Mouse (Mus musculus) limb, embryonic 11.5 days (tissue): ENCODE data around the gene Sorbs1. TPM values are rescaled to one million over a fixed set of nuclear protein-coding genes. Genes with fewer than 3 reads are reported as not detected.

ENCODE experiments used
- ATAC-seq: fragments of 200-750 bp; cut with Nextera tagmentation; 2 replicates; pipeline ENCODE4 v1.8.0; 2017; ENCODE audit warnings: low read depth; ENCODE audit not compliant: insufficient number of reproducible peaks, low FRiP score, low TSS enrichment
- DNase-seq: peaks from one replicate; pipeline ENCODE4 v3.0.0-alpha.2; 2015; ENCODE audit warnings: low spot score
- H3K27ac ChIP-seq: fragments of 300-500 bp; sonication (generic); replicated peaks from 2 replicates; pipeline ENCODE4 v1.5.1; 2014; ENCODE audit warnings: low read depth, mild to moderate bottlenecking, low read length
- H3K27me3 ChIP-seq: fragments of 300-500 bp; sonication (generic); 2 replicates; pipeline ENCODE4 v1.6.1; 2014; ENCODE audit warnings: mild to moderate bottlenecking, low read length, mixed read lengths; ENCODE audit not compliant: control insufficient read depth, insufficient read depth
- H3K36me3 ChIP-seq: fragments of 300-500 bp; sonication (generic); 2 replicates; pipeline ENCODE4 v1.6.1; 2014; ENCODE audit warnings: mild to moderate bottlenecking, low read length, moderate library complexity, mixed read lengths; ENCODE audit not compliant: control insufficient read depth, insufficient read depth
- H3K4me1 ChIP-seq: fragments of 300-500 bp; sonication (generic); 2 replicates; pipeline ENCODE4 v1.6.1; 2014; ENCODE audit warnings: low read length, mixed read lengths; ENCODE audit not compliant: control insufficient read depth, insufficient read depth
- H3K4me2 ChIP-seq: fragments of 300-500 bp; sonication (generic); 2 replicates; pipeline ENCODE4 v1.6.1; 2014; ENCODE audit warnings: low read depth, mild to moderate bottlenecking, moderate library complexity; ENCODE audit not compliant: severe bottlenecking
- H3K4me3 ChIP-seq: fragments of 300-500 bp; sonication (generic); 2 replicates; pipeline ENCODE4 v1.5.1; 2014; ENCODE audit warnings: low read depth, low read length
- H3K9ac ChIP-seq: fragments of 300-500 bp; sonication (generic); 2 replicates; pipeline ENCODE4 v1.6.1; 2014; ENCODE audit warnings: mild to moderate bottlenecking, low read length
- H3K9me3 ChIP-seq: fragments of 300-500 bp; sonication (generic); 2 replicates; pipeline ENCODE4 v1.6.1; 2016; ENCODE audit warnings: low read length; ENCODE audit not compliant: control insufficient read depth
- WGBS: fragments of 180-500 bp; shearing (Covaris S2); extraction: QIAGEN DNeasy Blood & Tissue Kit; methylation state at CpG from one replicate; pipeline ENCODE4 v1.1.7; 2014; 5-methylcytosine and 5-hydroxymethylcytosine counted together
- polyA plus RNA-seq: library from polyadenylated mRNA; unstranded; fragments of >200 nt; fragmentation: Nextera tagmentation; extraction: Ambion mirVana; gene quantifications from 2 replicates; pipeline ENCODE4 v1.2.1, GENCODE M21; 2014

Gene Sorbs1
- polyA plus RNA-seq, 1 experiment from 2014 or later: 25.8 TPM

DNA sequence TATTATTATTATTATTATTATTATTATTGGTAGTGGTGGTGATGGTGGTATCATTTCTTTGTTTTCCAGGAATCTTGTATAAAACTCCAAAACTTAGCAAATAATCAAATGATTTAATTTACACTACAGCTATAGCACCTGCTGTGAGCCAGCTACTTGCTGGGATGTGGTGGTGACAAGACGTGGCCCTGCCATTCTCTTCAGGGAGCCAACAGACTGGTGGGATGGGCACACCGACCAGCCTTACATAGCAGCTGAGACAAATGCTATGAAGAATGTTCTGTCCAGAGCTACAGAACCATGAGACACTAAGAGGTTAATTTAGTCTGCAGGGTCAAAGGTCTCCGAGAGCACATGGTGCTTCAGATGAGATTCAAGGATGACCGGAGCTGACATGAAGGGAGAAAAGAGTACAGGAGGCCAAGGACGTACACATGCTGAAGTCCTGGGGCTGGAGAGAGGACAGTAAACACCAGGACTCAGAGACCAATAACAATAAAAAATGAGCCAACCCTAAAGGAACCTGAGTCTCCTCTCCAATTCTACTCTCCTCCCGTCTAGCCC lies 15.3 kb downstream of the Sorbs1 start:
- Histone ChIP-seq H3K4me2 (no peak overlapping the region), H3K4me3 (no peak overlapping the region), H3K36me3 (no peaks in the 10 kb centered on the region), H3K27ac (no peak overlapping the region), H3K9me3 (no peaks in the 10 kb centered on the region), H3K4me1 (0 out of 2 replicates have a peak, but pooled peaks cover under 1% of the 10 kb centered on the region), H3K27me3 (no peaks in the 10 kb centered on the region), H3K9ac (no peak overlapping the region)
- DNase-seq (no peak), ATAC-seq (no peak)
- WGBS: 74% methylated on average over 6 of the region's 6 CpGs

DNA sequence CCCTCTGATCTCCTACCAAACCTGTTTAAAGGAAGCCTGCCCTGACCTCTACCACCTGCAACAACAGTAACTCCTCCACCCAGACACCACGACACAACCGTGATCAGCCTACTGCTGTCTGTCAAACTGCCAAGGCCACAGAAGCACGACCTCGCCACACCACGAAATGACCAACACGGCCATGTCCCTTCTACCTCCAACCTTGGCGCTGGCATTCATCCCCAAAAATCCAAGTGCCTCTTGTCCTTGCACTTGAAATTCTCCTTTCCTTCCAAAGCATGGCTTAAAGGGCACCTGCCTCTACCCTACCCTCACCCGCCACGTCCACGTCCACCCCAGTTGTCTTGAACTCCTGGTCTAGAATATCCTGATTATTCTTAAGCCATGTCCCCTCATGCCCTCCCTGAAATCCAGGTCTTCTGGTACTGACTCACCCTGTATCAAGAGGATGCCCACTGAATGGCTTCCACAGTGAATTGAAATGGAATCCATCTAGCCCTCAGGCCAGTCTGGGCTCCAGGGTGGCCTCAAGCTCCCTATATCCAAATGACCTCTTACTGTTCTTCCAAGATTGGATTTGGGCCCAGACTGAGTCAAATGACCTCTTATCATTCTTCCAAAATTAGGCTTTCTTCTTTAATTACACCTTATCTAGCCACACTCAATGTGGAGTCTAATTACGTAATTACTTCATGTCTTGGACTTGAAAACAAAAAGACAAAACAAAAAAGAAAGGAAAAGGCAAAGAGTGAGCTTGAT lies 16.9 kb downstream of the Sorbs1 start:
- no peak for DNase-seq
- 94% methylated on average over 11 of the region's 11 CpGs for WGBS
- H3K4me3 ChIP-seq: no peak overlapping the region
- H3K27ac ChIP-seq: no peak overlapping the region
- ATAC-seq: no peak
- no peak overlapping the region for H3K4me2 ChIP-seq
- H3K4me1 ChIP-seq: 0 out of 2 replicates have a peak, but pooled peaks cover 2% of the 10 kb centered on the region
- H3K36me3 ChIP-seq: no peaks in the 10 kb centered on the region
- no peaks in the 10 kb centered on the region for H3K9me3 ChIP-seq
- no peak overlapping the region for H3K9ac ChIP-seq
- no peaks in the 10 kb centered on the region for H3K27me3 ChIP-seq

DNA sequence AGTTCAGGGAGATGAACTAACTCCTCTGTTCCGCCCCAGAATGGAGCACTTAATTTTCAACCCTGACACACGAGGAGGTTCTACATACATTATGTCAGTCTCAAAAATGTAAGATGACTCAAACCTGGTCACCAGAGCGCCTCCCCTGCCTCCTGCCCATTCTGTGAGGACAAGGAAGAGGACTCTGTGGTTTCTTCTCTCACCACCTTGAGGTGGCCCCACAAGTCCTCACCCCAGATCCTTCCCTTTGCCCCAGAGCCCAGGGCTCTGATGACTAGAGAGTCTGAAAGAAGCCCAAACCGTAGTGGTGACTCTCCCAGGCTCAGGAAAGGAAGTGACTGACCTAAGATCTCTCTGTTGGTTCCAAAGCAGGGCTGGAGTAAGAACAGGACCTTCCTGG lies 17.5 kb downstream of the Sorbs1 start:
- H3K9me3 ChIP-seq: no peaks in the 10 kb centered on the region
- no peak overlapping the region for H3K4me3 ChIP-seq
- H3K36me3 ChIP-seq: no peaks in the 10 kb centered on the region
- 90% methylated on average over 4 of the region's 4 CpGs for WGBS
- H3K9ac ChIP-seq: no peak overlapping the region
- no peak overlapping the region for H3K4me2 ChIP-seq
- H3K27me3 ChIP-seq: no peaks in the 10 kb centered on the region
- no peak for DNase-seq
- H3K27ac ChIP-seq: no peak overlapping the region
- no peak for ATAC-seq
- H3K4me1 ChIP-seq: 0 out of 2 replicates have a peak, but pooled peaks cover 2% of the 10 kb centered on the region

DNA sequence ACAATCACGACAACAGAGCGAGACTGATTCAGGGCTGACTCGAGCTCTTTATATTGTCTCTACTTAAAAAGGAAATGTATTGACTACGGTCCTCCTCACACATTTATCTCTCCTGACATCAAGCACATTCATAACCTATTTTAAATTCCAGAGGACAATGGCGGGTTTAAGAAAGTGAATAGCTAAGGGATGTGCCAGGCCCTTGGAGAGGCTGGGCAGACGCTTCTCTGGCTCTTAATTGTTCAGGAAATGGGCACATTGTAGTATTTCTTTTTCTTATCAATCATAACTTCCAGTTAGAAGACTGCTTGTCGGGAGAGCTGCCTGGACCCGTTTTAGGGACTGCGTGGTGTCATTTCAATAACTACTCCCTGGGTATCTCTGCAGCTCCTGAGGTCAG lies 20.7 kb downstream of the Sorbs1 start:
- no peaks in the 10 kb centered on the region for H3K36me3 ChIP-seq
- no peaks in the 10 kb centered on the region for H3K27me3 ChIP-seq
- no peak overlapping the region for H3K27ac ChIP-seq
- H3K4me2 ChIP-seq: no peak overlapping the region
- H3K9ac ChIP-seq: no peak overlapping the region
- H3K4me3 ChIP-seq: no peak overlapping the region
- H3K9me3 ChIP-seq: no peaks in the 10 kb centered on the region
- DNase-seq (no peak), ATAC-seq (no peak)
- WGBS: 75% methylated on average over 9 of the region's 9 CpGs
- 0 out of 2 replicates have a peak, but pooled peaks cover 4% of the 10 kb centered on the region for H3K4me1 ChIP-seq

DNA sequence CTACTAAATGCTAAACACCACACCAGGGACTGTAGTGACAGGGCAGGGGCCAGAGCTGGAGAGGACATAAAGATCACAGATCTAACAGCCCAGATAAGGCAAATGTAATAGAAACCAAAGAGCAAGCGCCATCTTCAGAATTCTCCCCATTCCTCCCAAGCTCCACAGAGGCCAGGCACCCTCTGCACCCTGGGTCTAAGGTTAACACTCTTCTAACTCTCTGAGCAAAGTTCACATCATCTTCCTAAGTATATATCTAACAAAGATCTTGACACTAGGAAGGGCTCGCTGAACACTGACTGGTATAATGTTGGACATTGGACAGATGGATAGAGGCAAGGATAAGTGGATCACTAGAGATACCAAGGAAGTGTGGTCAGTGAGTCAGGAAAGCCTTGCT lies 22.1 kb downstream of the Sorbs1 start:
- no peak overlapping the region for H3K4me3 ChIP-seq
- H3K27ac ChIP-seq: no peak overlapping the region
- no peak overlapping the region for H3K9ac ChIP-seq
- no peaks in the 10 kb centered on the region for H3K27me3 ChIP-seq
- WGBS: 86% methylated on average over 2 of the region's 2 CpGs
- no peak for ATAC-seq
- DNase-seq: no peak
- no peak overlapping the region for H3K4me2 ChIP-seq
- H3K36me3 ChIP-seq: no peaks in the 10 kb centered on the region
- no peaks in the 10 kb centered on the region for H3K9me3 ChIP-seq
- 0 out of 2 replicates have a peak, but pooled peaks cover 4% of the 10 kb centered on the region for H3K4me1 ChIP-seq

DNA sequence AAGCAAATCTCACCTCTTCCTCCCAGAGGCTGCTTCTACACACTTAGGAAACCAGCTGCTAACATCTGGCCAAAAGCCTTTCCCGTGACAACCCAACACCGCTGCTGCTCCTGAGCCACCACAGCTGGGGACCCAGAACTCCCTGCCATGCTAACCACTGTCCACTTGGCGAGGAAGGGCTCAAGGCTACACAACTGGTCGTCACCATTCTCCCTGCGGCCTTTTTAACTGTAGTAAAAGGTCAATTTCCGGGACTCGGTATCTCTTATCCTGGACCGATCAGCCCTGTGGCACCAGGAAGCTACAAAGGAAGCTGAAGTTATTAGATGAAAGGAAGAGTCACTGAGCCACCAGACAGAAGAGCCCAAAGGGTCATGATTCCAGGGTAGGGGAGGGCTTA lies 22.8 kb downstream of the Sorbs1 start:
- Histone ChIP-seq H3K27me3 (no peaks in the 10 kb centered on the region), H3K27ac (no peak overlapping the region), H3K9ac (no peak overlapping the region), H3K4me2 (no peak overlapping the region), H3K9me3 (no peaks in the 10 kb centered on the region), H3K4me3 (no peak overlapping the region), H3K36me3 (no peaks in the 10 kb centered on the region), H3K4me1 (0 out of 2 replicates have a peak, but pooled peaks cover 4% of the 10 kb centered on the region)
- DNase-seq (no peak), ATAC-seq (no peak)
- WGBS: 64% methylated on average over 8 of the region's 8 CpGs

DNA sequence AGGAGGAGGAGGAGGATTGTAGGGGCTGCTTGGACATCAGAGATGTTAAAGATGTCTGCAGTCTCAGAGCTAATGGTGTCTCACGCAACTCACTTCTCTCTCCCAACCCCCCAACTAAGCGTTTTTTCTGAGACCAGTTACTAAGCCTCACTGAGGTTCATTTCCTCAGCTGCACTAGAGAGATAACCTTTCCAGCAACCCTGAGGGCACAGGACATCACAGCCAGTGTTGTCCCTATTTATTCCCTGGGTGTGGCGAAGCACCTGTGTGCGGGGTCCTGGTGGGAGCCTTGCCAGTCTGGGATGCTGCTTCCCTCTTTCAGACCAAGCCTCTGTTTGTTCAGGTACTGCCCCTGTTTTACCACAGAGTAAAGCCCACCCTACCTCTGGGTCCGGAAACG lies 23.9 kb downstream of the Sorbs1 start:
- Histone ChIP-seq H3K9ac (no peak overlapping the region), H3K27me3 (no peaks in the 10 kb centered on the region), H3K4me3 (no peak overlapping the region), H3K9me3 (no peaks in the 10 kb centered on the region), H3K27ac (no peak overlapping the region), H3K36me3 (no peaks in the 10 kb centered on the region), H3K4me1 (0 out of 2 replicates have a peak, but pooled peaks cover 4% of the 10 kb centered on the region), H3K4me2 (no peak overlapping the region)
- ATAC-seq: no peak
- WGBS: 82% methylated on average over 6 of the region's 6 CpGs
- DNase-seq: no peak

DNA sequence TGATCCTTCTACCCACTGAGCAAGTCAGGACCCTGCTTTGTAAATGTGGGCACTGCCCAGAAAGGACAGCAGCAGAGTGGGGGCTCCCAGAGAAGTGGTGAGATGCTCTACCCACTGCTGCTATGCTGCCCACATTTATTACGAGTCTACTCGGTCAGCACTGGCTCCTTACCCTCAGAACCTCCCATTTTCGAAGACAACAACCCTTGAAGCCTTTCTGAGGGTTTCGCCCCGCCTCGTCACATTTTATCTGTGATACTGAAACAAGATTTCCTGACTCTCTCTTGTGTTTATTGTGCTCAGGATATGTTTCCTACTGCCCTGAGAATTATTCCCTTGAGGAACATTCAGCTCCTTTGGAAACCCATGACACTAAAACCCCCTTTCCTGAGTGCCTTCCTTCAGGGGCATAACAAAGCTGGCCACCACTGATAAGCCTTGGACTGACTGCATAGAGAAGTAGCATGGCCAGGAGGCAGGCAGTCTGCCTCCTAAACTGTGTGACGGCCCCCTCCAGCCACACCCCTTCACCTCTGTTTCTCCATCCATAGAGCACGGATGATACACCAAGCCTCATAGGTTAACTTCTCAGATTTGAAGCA lies 24.6 kb downstream of the Sorbs1 start:
- H3K27ac ChIP-seq: no peak overlapping the region
- no peak for DNase-seq
- H3K4me2 ChIP-seq: no peak overlapping the region
- 75% methylated on average over 8 of the region's 8 CpGs for WGBS
- H3K27me3 ChIP-seq: no peaks in the 10 kb centered on the region
- H3K4me1 ChIP-seq: 0 out of 2 replicates have a peak, but pooled peaks cover 4% of the 10 kb centered on the region
- H3K9me3 ChIP-seq: no peaks in the 10 kb centered on the region
- no peak overlapping the region for H3K4me3 ChIP-seq
- H3K36me3 ChIP-seq: no peaks in the 10 kb centered on the region
- H3K9ac ChIP-seq: no peak overlapping the region
- ATAC-seq: no peak
